Mouse (Mus musculus) embryonic facial prominence, embryonic 10.5 days (tissue): ENCODE measurements at regions not wholly inside any gene's neighbourhood (a gene's known extent, or its start where the extent isn't known, plus 50 kb on each side); places are given as distances from the start of the nearest gene placed in this dataset.

Source experiments
- DNase-seq: peaks from one replicate; pipeline ENCODE4 v3.0.0-alpha.2; 2017; ENCODE audit warnings: low spot score
- H3K27ac ChIP-seq: fragments of 300-500 bp; sonication (generic); replicated peaks from 2 replicates; pipeline ENCODE4 v1.5.1; 2016; ENCODE audit warnings: mild to moderate bottlenecking
- H3K27me3 ChIP-seq: fragments of 300-500 bp; sonication (generic); replicated peaks from 2 replicates; pipeline ENCODE4 v1.6.1; 2016; ENCODE audit warnings: low read depth, mild to moderate bottlenecking; ENCODE audit not compliant: poor library complexity, severe bottlenecking
- H3K36me3 ChIP-seq: fragments of 300-500 bp; sonication (generic); replicated peaks from 2 replicates; pipeline ENCODE4 v1.6.1; 2016; ENCODE audit warnings: mild to moderate bottlenecking, moderate library complexity
- H3K4me1 ChIP-seq: fragments of 300-500 bp; sonication (generic); 2 replicates; pipeline ENCODE4 v1.6.1; 2016
- H3K4me3 ChIP-seq: fragments of 300-500 bp; sonication (generic); 2 replicates; pipeline ENCODE4 v1.5.1; 2016; ENCODE audit warnings: mild to moderate bottlenecking, moderate library complexity
- H3K9me3 ChIP-seq: fragments of 300-500 bp; sonication (generic); 2 replicates; pipeline ENCODE4 v1.6.1; 2016; ENCODE audit warnings: mild to moderate bottlenecking
- WGBS: fragments of 180-500 bp; shearing (Covaris S2); methylation state at CpG from one replicate; pipeline ENCODE4 v1.1.7; 2016; 5-methylcytosine and 5-hydroxymethylcytosine counted together

DNA sequence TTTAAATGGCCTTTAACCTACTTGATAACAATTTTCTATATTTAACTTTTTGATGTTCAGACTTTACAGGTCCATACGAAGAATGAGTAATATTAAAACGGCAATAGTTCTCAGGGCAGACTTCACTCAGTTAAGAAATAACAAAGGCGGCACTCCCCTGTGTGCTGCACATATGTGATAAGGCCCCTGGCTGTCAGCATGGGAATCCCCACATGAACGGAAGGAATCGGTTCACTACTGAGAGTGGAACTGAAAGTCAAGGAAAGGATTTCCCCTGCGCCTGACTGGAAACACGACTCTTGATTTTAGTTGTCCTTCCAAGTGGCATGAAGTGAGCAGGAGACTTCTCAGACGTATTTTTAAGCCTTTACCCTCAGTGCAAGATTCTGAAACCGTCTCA is 210.5 kb upstream of the Klf14 start:
- DNase-seq = no peak
- no peaks in the 10 kb centered on the region for H3K36me3 ChIP-seq
- H3K27me3 ChIP-seq = no peaks in the 10 kb centered on the region
- H3K27ac ChIP-seq = no peak overlapping the region
- H3K9me3 ChIP-seq = no peaks in the 10 kb centered on the region
- H3K4me1 ChIP-seq = no peaks in the 10 kb centered on the region
- WGBS = 88% methylated on average over 9 of the region's 9 CpGs
- no peak overlapping the region for H3K4me3 ChIP-seq

- H3K27ac ChIP-seq = no peak overlapping the region
- H3K36me3 ChIP-seq = no peaks in the 10 kb centered on the region
- no peak overlapping the region for H3K4me3 ChIP-seq
- no peaks in the 10 kb centered on the region for H3K9me3 ChIP-seq
- no peak for DNase-seq
- H3K4me1 ChIP-seq = no peaks in the 10 kb centered on the region
- 76% methylated on average over 9 of the region's 9 CpGs for WGBS
- H3K27me3 ChIP-seq = no peaks in the 10 kb centered on the region
These were observed 211.2 kb upstream of the Klf14 start for GRCm38 (mm10) chr6:31169868-31170600.

DNA sequence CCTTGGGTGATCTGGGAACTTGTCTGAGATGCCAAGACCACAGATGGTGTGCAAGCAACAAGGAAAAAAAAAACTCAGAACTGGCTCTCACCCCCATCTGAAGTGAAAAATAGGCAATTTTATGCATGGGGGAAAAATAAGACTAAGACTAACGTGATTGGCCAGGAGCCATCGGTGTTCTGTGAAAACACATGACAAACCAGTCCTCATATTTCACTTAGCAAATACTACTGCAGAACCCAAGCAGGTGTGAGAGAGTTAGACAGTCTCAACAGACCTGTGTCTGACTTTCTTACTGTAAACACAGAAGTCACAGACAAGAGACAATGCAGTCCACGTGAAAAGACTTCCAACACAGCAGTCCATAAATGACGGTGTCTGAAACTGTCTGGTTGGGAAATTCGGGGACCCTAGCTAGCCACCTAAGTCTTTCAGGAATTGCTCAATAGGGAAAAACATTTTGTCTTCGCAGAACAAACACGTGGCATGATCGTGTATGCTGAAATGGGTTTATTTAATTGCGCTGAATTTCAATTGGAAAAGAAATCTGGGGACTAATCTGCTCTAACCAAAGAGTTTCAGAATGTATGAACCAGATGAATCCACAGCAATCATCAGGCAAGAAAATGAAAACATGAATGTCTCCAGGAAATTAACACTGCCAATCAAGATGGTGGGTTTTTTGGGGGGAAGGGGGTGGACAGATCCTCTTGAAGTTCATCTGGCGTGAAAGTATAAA is 213.1 kb upstream of the Klf14 start:
- H3K27ac ChIP-seq = no peak overlapping the region
- no peaks in the 10 kb centered on the region for H3K9me3 ChIP-seq
- no peaks in the 10 kb centered on the region for H3K36me3 ChIP-seq
- H3K27me3 ChIP-seq = no peaks in the 10 kb centered on the region
- H3K4me3 ChIP-seq = no peak overlapping the region
- 92% methylated on average over 10 of the region's 10 CpGs for WGBS
- no peak for DNase-seq
- H3K4me1 ChIP-seq = peaks cover 3% of the 10 kb centered on the region; the same call in 1 of the 2 replicates

DNA sequence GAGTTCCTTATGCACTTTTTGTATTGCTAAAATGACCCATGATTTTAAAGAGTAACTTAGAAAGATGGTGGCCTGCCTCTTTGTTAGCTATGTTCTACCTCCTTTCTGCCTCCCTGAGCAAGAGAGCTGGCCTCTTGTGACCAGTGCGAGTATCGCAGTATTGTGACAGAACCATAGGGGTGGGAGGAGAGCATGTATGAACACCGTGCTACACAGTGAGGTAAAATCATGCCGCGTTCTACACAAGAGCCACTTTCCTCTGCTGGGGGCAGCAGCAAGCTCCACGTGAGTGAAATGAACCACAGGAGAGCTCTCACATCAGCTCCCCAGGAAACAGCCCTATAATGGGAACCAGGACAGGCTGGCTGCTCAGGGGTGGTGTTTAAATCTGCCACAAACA is 216.9 kb upstream of the Klf14 start:
- WGBS = 78% methylated on average over 6 of the region's 6 CpGs
- H3K9me3 ChIP-seq = no peaks in the 10 kb centered on the region
- DNase-seq = no peak
- H3K4me3 ChIP-seq = no peak overlapping the region
- H3K27ac ChIP-seq = no peak overlapping the region
- H3K27me3 ChIP-seq = no peaks in the 10 kb centered on the region; the same call in 1 of the 2 replicates
- H3K4me1 ChIP-seq = peaks cover 3% of the 10 kb centered on the region; the same call in 1 of the 2 replicates
- H3K36me3 ChIP-seq = no peaks in the 10 kb centered on the region

DNA sequence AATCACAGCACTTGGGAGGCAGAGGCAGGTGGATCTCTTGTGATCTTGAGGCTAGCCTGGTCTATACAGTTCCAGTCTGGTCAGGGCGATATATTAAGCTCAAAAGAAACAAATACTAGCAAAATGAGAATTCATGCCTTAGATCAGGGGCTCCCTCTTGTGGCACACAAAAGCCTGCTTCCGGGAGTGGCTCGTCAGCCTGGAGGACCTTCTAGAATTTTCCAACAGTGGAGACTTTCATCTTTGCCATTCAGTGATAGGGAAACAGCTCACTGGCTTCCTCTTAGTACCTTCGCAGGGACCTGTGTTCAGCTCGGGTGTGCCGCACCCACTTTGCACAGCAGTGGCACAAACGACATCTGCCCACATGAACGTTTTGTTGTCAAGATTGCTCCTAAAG is 217.5 kb upstream of the Klf14 start:
- H3K36me3 ChIP-seq = no peaks in the 10 kb centered on the region
- no peak overlapping the region for H3K4me3 ChIP-seq
- WGBS = 82% methylated on average over 8 of the region's 8 CpGs
- H3K4me1 ChIP-seq = peaks cover 3% of the 10 kb centered on the region; the same call in 1 of the 2 replicates
- H3K27ac ChIP-seq = no peak overlapping the region
- no peak for DNase-seq
- H3K27me3 ChIP-seq = no peaks in the 10 kb centered on the region; the same call in 1 of the 2 replicates
- no peaks in the 10 kb centered on the region for H3K9me3 ChIP-seq

- no peak for DNase-seq
- H3K4me1 ChIP-seq = peaks cover 3% of the 10 kb centered on the region; the same call in 1 of the 2 replicates
- 82% methylated on average over 1 of the region's 1 CpGs for WGBS
- no peaks in the 10 kb centered on the region; the same call in 1 of the 2 replicates for H3K27me3 ChIP-seq
- no peak overlapping the region for H3K4me3 ChIP-seq
- H3K36me3 ChIP-seq = no peaks in the 10 kb centered on the region
- no peak overlapping the region for H3K27ac ChIP-seq
- H3K9me3 ChIP-seq = no peaks in the 10 kb centered on the region
These were observed 218.0 kb upstream of the Klf14 start for GRCm38 (mm10) chr6:31176831-31177230.

DNA sequence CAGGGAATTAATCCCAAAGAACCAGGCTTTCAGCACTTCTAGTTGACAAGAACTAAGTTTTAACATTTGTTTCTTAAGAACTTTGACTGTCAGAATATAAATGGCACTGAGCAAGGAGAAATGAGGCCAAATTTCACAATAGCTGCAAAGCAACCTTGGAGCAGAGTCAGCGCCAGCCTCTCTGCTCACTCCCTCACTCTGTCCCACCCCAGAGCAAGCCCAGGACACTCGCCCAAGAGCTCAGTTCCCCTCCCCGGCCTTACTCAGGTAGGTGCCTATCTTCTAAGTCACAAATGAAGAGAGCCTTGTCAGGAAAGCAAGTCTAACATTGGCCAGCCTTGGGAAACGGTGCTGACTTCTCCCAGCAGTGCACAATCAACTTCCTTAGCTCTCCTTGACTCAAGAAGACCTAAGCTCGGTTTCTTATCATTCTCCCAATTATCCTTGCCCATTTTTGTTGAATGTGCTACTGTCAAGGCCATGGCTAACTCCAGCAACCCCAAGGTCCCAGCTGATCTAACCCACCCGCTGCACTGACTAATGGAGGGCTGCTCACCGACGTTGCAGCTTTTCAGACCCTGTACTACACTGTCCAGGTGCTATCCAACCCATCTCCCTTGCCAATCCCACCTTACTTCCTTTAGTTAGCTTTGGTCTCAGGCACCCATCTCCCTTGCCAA is 219.5 kb upstream of the Klf14 start:
- Histone ChIP-seq H3K27me3 (no peaks in the 10 kb centered on the region; the same call in 1 of the 2 replicates), H3K4me3 (no peak overlapping the region), H3K9me3 (no peaks in the 10 kb centered on the region), H3K4me1 (peaks cover 3% of the 10 kb centered on the region; the same call in 1 of the 2 replicates), H3K27ac (no peak overlapping the region), H3K36me3 (no peaks in the 10 kb centered on the region)
- 86% methylated on average over 8 of the region's 8 CpGs for WGBS
- no peak for DNase-seq

- no peaks in the 10 kb centered on the region; the same call in 1 of the 2 replicates for H3K27me3 ChIP-seq
- H3K27ac ChIP-seq = no peak overlapping the region
- H3K36me3 ChIP-seq = no peaks in the 10 kb centered on the region
- no peaks in the 10 kb centered on the region for H3K4me1 ChIP-seq
- H3K4me3 ChIP-seq = no peak overlapping the region
- DNase-seq = no peak
- WGBS = 84% methylated on average over 6 of the region's 6 CpGs
- H3K9me3 ChIP-seq = no peaks in the 10 kb centered on the region
These were observed 216.3 kb upstream of the Mkln1 start for GRCm38 (mm10) chr6:31182284-31182683.

- Histone ChIP-seq H3K27me3 (no peaks in the 10 kb centered on the region; the same call in 1 of the 2 replicates), H3K4me1 (no peaks in the 10 kb centered on the region), H3K36me3 (no peaks in the 10 kb centered on the region), H3K9me3 (no peaks in the 10 kb centered on the region), H3K4me3 (no peak overlapping the region), H3K27ac (no peak overlapping the region)
- 50% methylated on average over 5 of the region's 5 CpGs for WGBS
- DNase-seq = no peak
These were observed 215.4 kb upstream of the Mkln1 start for GRCm38 (mm10) chr6:31183127-31183526.

GRCm38 (mm10) chr6:31184554-31184953 is 214.0 kb upstream of the Mkln1 start:
- Histone ChIP-seq H3K36me3 (no peaks in the 10 kb centered on the region), H3K9me3 (no peaks in the 10 kb centered on the region), H3K4me1 (no peaks in the 10 kb centered on the region), H3K27me3 (no peaks in the 10 kb centered on the region), H3K4me3 (no peak overlapping the region), H3K27ac (no peak overlapping the region)
- no peak for DNase-seq
- 90% methylated on average over 7 of the region's 7 CpGs for WGBS

- H3K36me3 ChIP-seq = no peaks in the 10 kb centered on the region
These were observed 213.4 kb upstream of the Mkln1 start for GRCm38 (mm10) chr6:31185151-31185550.

GRCm38 (mm10) chr6:31188066-31188465 is 210.5 kb upstream of the Mkln1 start:
- H3K9me3 ChIP-seq = no peaks in the 10 kb centered on the region
- no peak overlapping the region for H3K27ac ChIP-seq
- H3K36me3 ChIP-seq = no peaks in the 10 kb centered on the region
- no peak for DNase-seq
- 85% methylated on average over 1 of the region's 1 CpGs for WGBS
- no peaks in the 10 kb centered on the region for H3K27me3 ChIP-seq
- no peak overlapping the region for H3K4me3 ChIP-seq
- H3K4me1 ChIP-seq = 0 out of 2 replicates have a peak, but pooled peaks cover 2% of the 10 kb centered on the region

More at GRCm38 (mm10) chr6:31185151-31185550, 213.4 kb upstream of the Mkln1 start:
- H3K9me3 ChIP-seq = no peaks in the 10 kb centered on the region
- no peak overlapping the region for H3K27ac ChIP-seq
- no peaks in the 10 kb centered on the region for H3K4me1 ChIP-seq
- DNase-seq = no peak
- 85% methylated on average over 2 of the region's 2 CpGs for WGBS
- H3K27me3 ChIP-seq = no peaks in the 10 kb centered on the region
- H3K4me3 ChIP-seq = no peak overlapping the region
